Mouse (Mus musculus) megakaryocyte, embryonic 14.5 days (primary cell): ENCODE data around the gene Adam10.

Experiments used
- FLI1 ChIP-seq: IDR thresholded peaks from 2 replicates; pipeline ENCODE4 v1.6.1; 2012; ENCODE audit warnings: low read length, inconsistent platforms, mixed read lengths
- GATA1 ChIP-seq: IDR thresholded peaks from 3 replicates; pipeline ENCODE4 v1.6.1; 2012; ENCODE audit warnings: mixed read lengths, low read length, inconsistent platforms, borderline replicate concordance

DNA sequence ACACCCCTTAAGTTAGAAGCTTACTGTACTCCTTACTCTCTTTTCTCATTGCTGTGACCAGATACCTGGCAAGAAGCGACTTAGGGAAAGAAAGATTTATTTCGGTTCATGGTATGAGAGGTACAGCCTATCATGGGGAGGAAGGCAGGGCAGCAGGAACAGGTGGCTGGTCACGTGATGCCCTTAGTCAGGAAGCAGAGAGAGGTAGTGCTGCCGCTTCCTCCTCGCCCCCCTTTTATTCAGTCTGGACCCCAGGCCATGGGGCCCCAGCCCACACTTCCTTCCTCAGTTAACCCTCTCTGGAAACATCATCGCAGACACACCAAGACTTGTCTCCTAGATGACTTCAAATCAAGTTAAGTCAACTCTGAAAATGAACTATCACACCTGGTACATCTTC, 7.5 kb upstream of the Adam10 start:
- TF ChIP-seq GATA1 (no peak), FLI1 (no peak)
